Mouse (Mus musculus) forebrain, embryonic 14.5 days (tissue): ENCODE measurements around the gene Olfr180. TPM values are rescaled to one million over a fixed set of nuclear protein-coding genes. Genes with fewer than 3 reads are reported as not detected.

ENCODE experiments used
- ATAC-seq: fragments of 200-750 bp; cut with Nextera tagmentation; 2 replicates; pipeline ENCODE4 v1.8.0; 2017; ENCODE audit warnings: mild to moderate bottlenecking, moderate library complexity
- DNase-seq: peaks from one replicate; pipeline ENCODE4 v3.0.0-alpha.2; 2015; ENCODE audit warnings: low spot score
- H3K27ac ChIP-seq: fragments of 300-500 bp; sonication (generic); 2 replicates; pipeline ENCODE4 v1.5.1; 2014; ENCODE audit warnings: low read depth, mild to moderate bottlenecking, control low read depth, low read length, moderate library complexity
- H3K27me3 ChIP-seq: fragments of 300-500 bp; sonication (generic); replicated peaks from 2 replicates; pipeline ENCODE4 v1.6.1; 2014; ENCODE audit warnings: low read length, control low read depth, mixed read lengths; ENCODE audit not compliant: control insufficient read depth, insufficient read depth
- H3K36me3 ChIP-seq: fragments of 300-500 bp; sonication (generic); 2 replicates; pipeline ENCODE4 v1.6.1; 2014; ENCODE audit warnings: low read length, control low read depth; ENCODE audit not compliant: control insufficient read depth, insufficient read depth
- H3K4me1 ChIP-seq: fragments of 300-500 bp; sonication (generic); 2 replicates; pipeline ENCODE4 v1.6.1; 2014; ENCODE audit warnings: antibody characterized with exemption, low read length, control low read depth; ENCODE audit not compliant: control insufficient read depth, insufficient read depth
- H3K4me2 ChIP-seq: fragments of 300-500 bp; sonication (generic); 2 replicates; pipeline ENCODE4 v1.6.1; 2014; ENCODE audit warnings: mild to moderate bottlenecking, control low read depth, low read length
- H3K4me3 ChIP-seq: fragments of 300-500 bp; sonication (generic); 2 replicates; pipeline ENCODE4 v1.5.1; 2014; ENCODE audit warnings: low read depth, low read length, control low read depth
- H3K9ac ChIP-seq: fragments of 300-500 bp; sonication (generic); 2 replicates; pipeline ENCODE4 v1.6.1; 2014; ENCODE audit warnings: mild to moderate bottlenecking, low read length, control low read depth, moderate library complexity
- H3K9me3 ChIP-seq: fragments of 300-500 bp; sonication (generic); replicated peaks from 2 replicates; pipeline ENCODE4 v1.6.1; 2016; ENCODE audit warnings: low read length, control low read depth, mixed read lengths; ENCODE audit not compliant: control insufficient read depth
- WGBS: fragments of 180-500 bp; shearing (Covaris S2); extraction: QIAGEN DNeasy Blood & Tissue Kit; methylation state at CpG from one replicate; pipeline ENCODE4 v1.1.7; 2014; 5-methylcytosine and 5-hydroxymethylcytosine counted together
- polyA plus RNA-seq: library from polyadenylated mRNA; unstranded; fragments of >200 nt; fragmentation: Nextera tagmentation; extraction: Ambion mirVana; gene quantifications from 2 replicates; pipeline ENCODE4 v1.2.1, GENCODE M21; 2014

Gene Olfr180
- not detected in 2 replicates for polyA plus RNA-seq

DNA sequence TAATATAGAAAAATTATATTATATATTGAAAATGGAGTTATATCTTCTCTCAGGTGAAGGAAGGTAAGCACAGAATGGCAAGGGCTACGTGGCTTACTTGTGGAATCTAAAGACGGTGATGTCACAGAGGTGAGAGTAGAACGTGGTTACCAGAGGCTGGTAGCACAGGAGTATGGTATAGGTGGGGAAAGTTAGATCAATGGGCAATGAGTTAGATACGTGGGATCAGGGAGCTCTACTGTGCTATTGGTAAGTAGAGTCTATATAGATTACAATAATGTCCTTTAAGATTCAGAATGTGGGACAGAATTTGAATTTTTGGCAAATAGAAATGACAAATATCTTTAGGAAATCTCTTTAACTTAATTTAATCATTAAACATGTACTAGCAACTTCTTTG lies at the start of gene Olfr180:
Gene Olfr180, minus strand, starts transcription at position 101 of the 400 bp plus-strand sequence.
- no peaks in the 10 kb centered on the region for H3K9me3 ChIP-seq
- H3K4me1 ChIP-seq = no peaks in the 10 kb centered on the region
- H3K9ac ChIP-seq = no peak within 1 kb of the TSS
- H3K4me2 ChIP-seq = no peak within 1 kb of the TSS
- no peak for ATAC-seq
- no peak within 1 kb of the TSS for H3K27ac ChIP-seq
- no peak for DNase-seq
- H3K27me3 ChIP-seq = no peaks in the 10 kb centered on the region
- H3K4me3 ChIP-seq = no peak within 1 kb of the TSS
- no peaks in the 10 kb centered on the region for H3K36me3 ChIP-seq
- 83% methylated on average over 4 of the region's 4 CpGs for WGBS

DNA sequence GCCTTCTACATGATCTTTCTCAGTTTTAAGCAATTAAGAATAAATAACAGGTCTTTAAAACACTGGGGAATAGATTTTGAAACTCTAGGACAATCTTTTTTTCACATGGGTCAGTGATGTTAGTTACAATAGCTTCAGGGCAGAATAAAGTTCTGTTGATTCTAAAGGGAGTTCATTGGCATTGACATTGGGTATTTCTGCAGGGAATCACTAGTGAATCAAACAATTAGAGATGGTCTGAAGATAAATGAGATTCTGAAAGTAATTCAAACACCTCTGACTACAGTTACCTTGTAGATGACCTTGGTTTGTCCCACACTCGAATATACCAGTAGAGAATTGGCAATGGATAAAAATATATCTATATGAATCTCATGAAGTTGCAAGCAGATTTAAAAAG lies 537 bp downstream of the Olfr180 start, which contains the start of gene Olfr181:
Gene Olfr181, minus strand, starts transcription at position 101 of the 400 bp plus-strand sequence.
- no peak within 1 kb of the TSS for H3K9ac ChIP-seq
- H3K27ac ChIP-seq = no peak within 1 kb of the TSS
- no peaks in the 10 kb centered on the region for H3K27me3 ChIP-seq
- 49% methylated on average over 1 of the region's 1 CpGs for WGBS
- H3K9me3 ChIP-seq = no peaks in the 10 kb centered on the region
- DNase-seq (no peak), ATAC-seq (no peak)
- H3K4me3 ChIP-seq = no peak within 1 kb of the TSS
- no peaks in the 10 kb centered on the region for H3K4me1 ChIP-seq
- H3K4me2 ChIP-seq = no peak within 1 kb of the TSS
- no peaks in the 10 kb centered on the region for H3K36me3 ChIP-seq

DNA sequence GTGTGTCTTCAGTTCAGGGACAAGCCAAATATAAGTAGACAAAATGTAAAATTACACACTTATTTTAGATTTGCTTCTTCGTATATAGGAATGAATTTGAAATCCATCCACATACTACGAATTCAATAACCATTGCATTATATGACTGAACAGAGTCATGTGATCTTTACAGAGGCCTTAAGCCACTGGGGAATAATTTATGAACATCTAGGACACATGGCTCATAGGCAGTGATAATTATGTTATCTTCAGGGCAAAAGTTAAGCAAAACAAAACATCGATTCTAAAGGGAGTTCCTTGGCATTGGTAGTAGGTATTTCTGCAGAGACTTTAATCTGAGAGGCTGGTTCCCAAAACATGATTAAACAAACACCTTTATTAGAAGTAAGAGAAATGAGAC lies 37.2 kb downstream of the Olfr180 start, which contains the start of gene Olfr178:
Gene Olfr178, minus strand, starts transcription at position 101 of the 400 bp plus-strand sequence.
- Histone ChIP-seq H3K36me3 (no peaks in the 10 kb centered on the region), H3K9ac (no peak within 1 kb of the TSS), H3K9me3 (no peaks in the 10 kb centered on the region), H3K4me2 (no peak within 1 kb of the TSS), H3K4me3 (no peak within 1 kb of the TSS), H3K27me3 (no peaks in the 10 kb centered on the region), H3K4me1 (no peaks in the 10 kb centered on the region), H3K27ac (no peak within 1 kb of the TSS)
- WGBS = 95% methylated on average over 3 of the region's 3 CpGs
- ATAC-seq = no peak
- DNase-seq = no peak

DNA sequence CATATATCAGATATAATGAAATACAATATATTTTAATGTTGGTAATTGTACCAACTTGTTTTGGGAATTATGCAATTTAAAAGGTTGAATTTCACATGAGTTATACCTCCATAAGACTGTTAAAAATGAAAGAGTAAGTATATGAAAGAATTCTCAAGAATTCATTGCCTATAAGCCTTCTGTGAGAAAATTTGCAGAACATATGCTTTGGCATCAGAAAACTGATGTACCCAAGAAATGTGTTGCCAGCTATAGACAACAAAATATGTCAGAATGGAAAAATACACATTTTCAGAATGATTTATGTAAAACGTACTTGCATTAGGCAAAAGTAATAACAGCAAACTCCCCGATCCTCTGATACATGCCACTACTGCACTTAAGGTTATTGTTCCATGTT lies 44.8 kb downstream of the Olfr180 start:
- Histone ChIP-seq H3K4me3 (no peak overlapping the region), H3K4me2 (no peak overlapping the region), H3K27me3 (no peaks in the 10 kb centered on the region), H3K9ac (no peak overlapping the region), H3K36me3 (no peaks in the 10 kb centered on the region), H3K27ac (no peak overlapping the region), H3K4me1 (no peaks in the 10 kb centered on the region), H3K9me3 (no peaks in the 10 kb centered on the region)
- DNase-seq (no peak), ATAC-seq (no peak)
- 94% methylated on average over 2 of the region's 2 CpGs for WGBS

DNA sequence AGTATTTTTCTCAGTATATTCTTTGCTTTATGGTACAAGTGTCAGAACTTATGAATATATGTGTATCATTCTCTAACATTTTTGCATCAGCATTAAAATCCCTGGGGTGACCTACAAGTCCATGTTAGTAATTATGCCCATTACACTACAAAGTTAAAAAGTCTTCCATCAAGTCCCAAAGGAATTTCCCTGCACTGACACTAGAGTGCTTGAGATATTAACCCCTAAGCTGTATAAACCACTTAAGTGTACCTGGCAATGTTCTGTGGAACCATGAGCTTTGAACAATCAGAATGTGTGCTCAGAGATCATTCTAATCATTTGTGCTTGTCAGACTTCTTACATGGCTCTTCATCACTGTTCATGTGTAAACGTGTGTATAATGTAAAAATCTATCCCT lies 54.5 kb downstream of the Olfr180 start, which contains the start of gene Olfr177:
Gene Olfr177, minus strand, starts transcription at position 101 of the 400 bp plus-strand sequence.
- ATAC-seq = no peak
- Histone ChIP-seq H3K9me3 (no peaks in the 10 kb centered on the region), H3K4me2 (no peak within 1 kb of the TSS), H3K27me3 (no peaks in the 10 kb centered on the region), H3K27ac (no peak within 1 kb of the TSS), H3K4me1 (no peaks in the 10 kb centered on the region), H3K9ac (no peak within 1 kb of the TSS), H3K36me3 (no peaks in the 10 kb centered on the region), H3K4me3 (no peak within 1 kb of the TSS)
- no peak for DNase-seq
- WGBS = 60% methylated on average over 1 of the region's 1 CpGs

Other genes with a start within 250 kb of the Olfr180 start
- gene Gpr15, start 210.3 kb downstream of the Olfr180 start, polyA plus RNA-seq = not detected in 2 replicates
- 134 and 145 TPM in 2 replicates for gene Cldnd1, start 201.5 kb downstream of the Olfr180 start, polyA plus RNA-seq
- gene Olfr172, start 166.2 kb downstream of the Olfr180 start, polyA plus RNA-seq = not detected in 2 replicates
- not detected in 2 replicates for gene Olfr173, start 129.1 kb downstream of the Olfr180 start, polyA plus RNA-seq
- gene Olfr175-ps1, start 102.6 kb downstream of the Olfr180 start, polyA plus RNA-seq = not detected in 2 replicates
- not detected in 2 replicates for gene Olfr177, start 54.6 kb downstream of the Olfr180 start, polyA plus RNA-seq
- gene Olfr178, start 37.3 kb downstream of the Olfr180 start, polyA plus RNA-seq = not detected in 2 replicates
- not detected in 2 replicates for gene Olfr181, start 637 bp downstream of the Olfr180 start, polyA plus RNA-seq
- not detected in 2 replicates for gene Olfr183, start 66.0 kb upstream of the Olfr180 start, polyA plus RNA-seq
- not detected in 2 replicates for gene Olfr186, start 100.9 kb upstream of the Olfr180 start, polyA plus RNA-seq
- not detected in 2 replicates for gene Olfr187, start 110.4 kb upstream of the Olfr180 start, polyA plus RNA-seq
- gene Olfr190, start 148.6 kb upstream of the Olfr180 start, polyA plus RNA-seq = not detected in 2 replicates
- not detected in 2 replicates for gene Olfr191, start 160.4 kb upstream of the Olfr180 start, polyA plus RNA-seq
- not detected in 2 replicates for gene Olfr193, start 182.5 kb upstream of the Olfr180 start, polyA plus RNA-seq
- not detected in 2 replicates for gene Olfr194, start 191.7 kb upstream of the Olfr180 start, polyA plus RNA-seq
- not detected in 2 replicates for gene Olfr195, start 217.7 kb upstream of the Olfr180 start, polyA plus RNA-seq
- not detected in 2 replicates for gene Olfr196, start 241.1 kb upstream of the Olfr180 start, polyA plus RNA-seq